Mouse (Mus musculus) kidney, adult 2 months (tissue): Measurements from ENCODE around the gene Ckb.

Source experiments
- CTCF ChIP-seq: fragments of 200-500 bp; conservative IDR thresholded peaks from 2 replicates; pipeline ENCODE4 v1.5.1; 2011; ENCODE audit warnings: low read depth, mild to moderate bottlenecking, control low read depth, low read length, moderate library complexity, mixed read lengths; ENCODE audit not compliant: insufficient read depth, insufficient read length
- POLR2A ChIP-seq: fragments of 200-500 bp; IDR thresholded peaks from one replicate; pipeline ENCODE4 v1.6.1; 2011; ENCODE audit warnings: low read depth, low read length, control low read depth

DNA sequence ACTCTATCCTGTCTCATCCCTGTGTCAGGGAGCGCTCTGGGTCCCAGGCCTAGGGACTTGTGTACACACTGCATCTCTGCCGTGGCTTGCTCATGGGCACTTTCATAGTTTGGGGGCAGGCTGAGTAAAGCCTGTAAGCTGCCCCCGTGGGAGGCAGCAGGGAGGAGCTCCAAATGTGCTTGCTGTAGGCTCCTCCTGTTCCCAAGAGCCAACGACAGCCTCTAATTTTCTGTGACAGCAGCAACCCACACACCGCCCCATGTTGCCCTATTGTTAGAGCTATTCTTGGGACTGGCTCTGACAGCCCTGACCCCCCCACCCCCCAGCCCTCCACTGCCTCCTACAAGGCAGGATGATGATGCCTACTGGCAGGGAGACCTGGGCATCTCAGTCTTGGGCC, 9.9 kb upstream of the Ckb start:
- TF ChIP-seq POLR2A (no peak), CTCF (no peak)
